Mouse (Mus musculus): ENCODE results near the gene Slc13a4. TPM values are rescaled to one million over a fixed set of nuclear protein-coding genes. Genes with fewer than 3 reads are reported as not detected.

Gene Slc13a4
- total RNA-seq, 2 experiments from 2014 or later, result not detected

GRCm38 (mm10) chr6:35258922-35259321, 49.0 kb downstream of the Slc13a4 start:
- ATAC-seq (replicated peaks; ENCODE audit: poor library complexity, severe bottlenecking), result no peak

DNA sequence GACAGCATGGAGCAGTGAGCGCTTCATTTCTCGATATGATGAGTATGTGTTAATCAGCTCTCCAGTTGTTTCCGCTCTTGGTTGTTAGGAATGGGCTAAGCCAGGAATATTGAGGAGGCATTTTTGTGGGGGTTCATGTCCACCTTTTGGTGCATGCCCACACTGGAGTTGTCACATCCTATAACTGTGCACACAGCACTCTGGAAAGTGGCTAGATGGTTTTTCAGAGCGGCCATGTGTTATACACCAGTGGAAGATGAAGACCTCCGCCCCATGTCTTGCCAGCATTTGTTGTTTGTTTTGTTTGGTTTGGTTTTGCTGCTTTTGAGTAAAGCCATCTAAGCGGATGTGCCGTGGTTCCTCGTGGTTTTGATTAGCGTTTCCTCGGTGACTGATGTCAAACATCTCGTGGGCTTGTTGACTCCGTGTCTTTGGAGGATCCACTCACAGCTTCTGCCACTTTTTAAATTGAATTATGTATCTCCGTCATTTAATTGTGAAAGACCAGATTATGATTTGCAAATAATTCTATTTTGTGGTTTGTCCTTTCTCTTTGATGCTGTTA, 50.2 kb downstream of the Slc13a4 start:
- ATAC-seq (replicated peaks; ENCODE audit: poor library complexity, severe bottlenecking), result no peak

- 0 out of 2 replicates have a peak, but pooled peaks have one; percentile 6 for ATAC-seq (replicated peaks; ENCODE audit: poor library complexity, severe bottlenecking)
Measured at GRCm38 (mm10) chr6:35256691-35257090, 51.2 kb downstream of the Slc13a4 start.

- ATAC-seq (replicated peaks; ENCODE audit: poor library complexity, severe bottlenecking), result no peak
Measured at GRCm38 (mm10) chr6:35255017-35255416, 52.9 kb downstream of the Slc13a4 start.

DNA sequence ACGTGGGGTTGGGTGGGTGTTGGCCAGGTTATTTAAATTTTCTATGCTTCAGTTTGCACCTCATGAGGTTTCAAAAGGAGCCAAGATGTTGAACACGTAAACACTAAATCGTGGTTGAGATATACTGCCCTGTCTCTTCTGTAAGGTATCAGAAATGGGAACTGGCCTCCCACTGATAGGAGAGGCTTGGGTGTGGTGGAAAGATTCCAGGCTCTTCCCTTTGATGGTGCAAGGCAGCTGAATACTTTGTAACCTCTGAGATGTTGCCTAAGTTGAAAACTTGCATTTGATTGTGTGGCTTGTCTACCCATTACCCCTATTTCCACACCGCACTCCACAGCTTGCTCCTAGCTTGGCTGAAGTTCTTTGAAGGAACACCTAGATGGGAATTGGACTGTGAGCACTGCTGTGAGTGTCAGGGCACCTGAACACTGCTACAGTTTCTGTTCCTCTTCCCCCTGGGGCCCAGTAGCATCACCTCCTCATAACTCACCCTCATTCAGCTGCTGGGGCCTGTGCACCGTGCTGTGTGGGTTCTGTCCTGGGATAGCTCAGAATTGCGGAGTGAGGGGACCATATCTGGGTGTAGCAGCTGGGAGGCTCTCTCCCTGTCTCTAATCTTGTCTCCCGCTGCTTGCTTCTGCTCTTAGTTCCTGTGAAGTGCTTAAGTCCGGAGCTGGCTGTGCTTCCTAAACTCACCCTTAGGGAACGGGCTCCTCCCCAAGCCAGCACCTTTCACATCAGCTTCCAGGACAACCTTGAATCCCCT, 53.6 kb downstream of the Slc13a4 start:
- ATAC-seq (replicated peaks; ENCODE audit: poor library complexity, severe bottlenecking), result peak; percentile 52

- ATAC-seq (replicated peaks; ENCODE audit: poor library complexity, severe bottlenecking), result no peak
Measured at GRCm38 (mm10) chr6:35253474-35253873, 54.5 kb downstream of the Slc13a4 start.

DNA sequence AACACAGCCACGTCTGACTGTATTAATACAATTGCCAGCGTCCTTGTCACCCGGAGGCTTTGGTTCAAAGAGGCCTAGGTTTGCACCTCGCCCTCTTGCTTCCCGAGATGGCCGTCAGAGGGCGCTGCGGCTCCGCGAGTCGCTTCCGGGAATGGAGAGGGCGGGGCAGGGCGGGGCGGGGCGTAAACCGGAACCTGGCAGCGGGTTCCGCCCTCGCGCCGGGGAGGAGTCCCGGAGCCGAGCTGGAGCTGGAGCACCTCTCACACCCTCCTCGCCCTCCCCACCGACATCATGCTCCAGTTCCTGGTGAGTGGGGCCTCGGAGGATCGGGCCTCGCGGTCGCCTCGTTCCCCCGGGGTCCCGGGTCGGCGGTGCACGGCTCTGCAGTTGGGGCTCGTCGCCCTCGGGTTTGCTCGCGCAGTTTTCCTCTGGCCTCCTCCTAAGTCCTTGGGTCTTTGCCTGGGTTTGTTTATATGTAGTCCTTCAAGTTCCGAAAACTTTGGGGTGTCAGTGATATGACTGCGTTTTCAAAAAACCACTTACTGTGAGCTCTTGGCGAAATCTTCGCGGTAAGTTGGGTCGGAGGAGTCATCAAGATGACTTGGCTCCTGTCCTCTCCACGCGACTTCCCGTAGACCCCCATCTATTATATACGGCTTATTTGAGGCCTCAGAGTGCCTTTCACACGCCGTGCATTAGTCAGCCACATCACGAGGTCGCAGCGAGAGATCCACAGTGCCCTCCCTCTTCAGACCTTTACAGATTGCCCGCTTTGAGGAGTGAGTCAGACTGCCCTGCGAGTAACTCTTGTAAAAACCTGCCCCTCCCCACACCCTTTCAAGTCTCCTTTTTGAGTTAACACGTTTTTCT, 55.2 kb downstream of the Slc13a4 start:
- peak; percentile 79 for ATAC-seq (replicated peaks; ENCODE audit: poor library complexity, severe bottlenecking)

- no peak for ATAC-seq (replicated peaks; ENCODE audit: poor library complexity, severe bottlenecking)
Measured at GRCm38 (mm10) chr6:35251807-35252476, 56.0 kb downstream of the Slc13a4 start.

GRCm38 (mm10) chr6:35245086-35245485, 62.8 kb downstream of the Slc13a4 start:
- ATAC-seq (replicated peaks; ENCODE audit: poor library complexity, severe bottlenecking), result no peak

DNA sequence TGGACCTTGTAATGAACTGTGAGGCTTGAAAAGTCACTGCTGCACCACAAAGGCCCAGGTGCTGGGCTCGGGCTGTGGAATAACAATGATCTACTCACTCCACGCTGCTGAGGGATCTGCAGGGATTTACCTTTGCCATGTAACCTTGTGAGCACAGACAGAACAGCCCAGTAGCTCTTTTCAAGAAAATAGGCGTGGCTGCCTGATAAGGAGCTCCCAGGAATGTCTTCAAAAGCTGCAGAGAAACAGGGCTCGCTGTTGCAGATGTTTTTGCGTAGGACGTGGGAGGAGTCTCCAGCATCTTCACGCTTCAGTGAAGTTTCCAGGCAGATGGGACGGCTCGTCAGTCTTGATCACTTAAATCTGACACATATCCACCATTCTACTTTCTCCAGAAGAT, 63.9 kb downstream of the Slc13a4 start:
- ATAC-seq (replicated peaks; ENCODE audit: poor library complexity, severe bottlenecking), result no peak

- no peak for ATAC-seq (replicated peaks; ENCODE audit: poor library complexity, severe bottlenecking)
Measured at GRCm38 (mm10) chr6:35243252-35243651, 64.7 kb downstream of the Slc13a4 start.

GRCm38 (mm10) chr6:35236108-35236785, 71.7 kb downstream of the Slc13a4 start:
- peak; percentile 33; the same call in 1 of the 2 replicates for ATAC-seq (replicated peaks; ENCODE audit: poor library complexity, severe bottlenecking)

GRCm38 (mm10) chr6:35229415-35229814, 78.5 kb downstream of the Slc13a4 start:
- no peak for ATAC-seq (replicated peaks; ENCODE audit: poor library complexity, severe bottlenecking)

GRCm38 (mm10) chr6:35225696-35226095, 82.2 kb downstream of the Slc13a4 start:
- no peak for ATAC-seq (replicated peaks; ENCODE audit: poor library complexity, severe bottlenecking)

Other genes starting within 250 kb of the Slc13a4 start
- gene Cnot4, start 174.4 kb downstream of the Slc13a4 start, total RNA-seq (2014; fragmentation: Nextera tagmentation), result 52.4 and 56.4 TPM in 2 replicates
- 23.3 and 25.3 TPM in 2 replicates for gene Cnot4, start 174.4 kb downstream of the Slc13a4 start, total RNA-seq (2017)
- 72.3 and 75.2 TPM in 2 replicates for gene Nup205, start 130.7 kb downstream of the Slc13a4 start, total RNA-seq (2014; fragmentation: Nextera tagmentation)
- 85.3 and 94.7 TPM in 2 replicates for gene Nup205, start 130.7 kb downstream of the Slc13a4 start, total RNA-seq (2017)
- gene Fam180a, start 18.0 kb upstream of the Slc13a4 start, total RNA-seq (2014; fragmentation: Nextera tagmentation), result not detected in 2 replicates
- not detected in 2 replicates for gene Fam180a, start 18.0 kb upstream of the Slc13a4 start, total RNA-seq (2017)
- 130 and 134 TPM in 2 replicates for gene Mtpn, start 231.8 kb upstream of the Slc13a4 start, total RNA-seq (2014; fragmentation: Nextera tagmentation)
- 123 and 138 TPM in 2 replicates for gene Mtpn, start 231.8 kb upstream of the Slc13a4 start, total RNA-seq (2017)